Mouse (Mus musculus): Measurements from ENCODE around the gene Gm44502.

DNA sequence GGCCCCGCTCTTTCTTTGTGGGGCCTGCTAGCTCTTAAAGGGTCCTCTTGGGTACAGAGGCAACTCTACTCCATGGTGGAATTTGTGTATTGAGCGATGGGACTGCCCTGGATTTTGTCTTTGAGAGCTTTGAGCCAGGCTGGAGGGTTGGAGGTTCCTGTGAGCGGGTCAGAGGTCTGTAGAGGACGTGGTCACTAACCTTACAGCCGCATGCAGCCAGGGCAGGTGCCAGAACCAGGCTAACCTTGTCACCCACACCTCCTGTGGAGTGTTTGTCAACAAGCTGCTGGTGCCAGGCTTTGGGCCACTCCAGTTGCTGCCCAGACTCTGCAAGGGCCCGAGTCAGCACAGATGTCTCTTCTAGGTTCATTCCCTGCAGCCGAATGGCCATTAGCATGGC lies 53.5 kb downstream of the Gm44502 start:
- TF ChIP-seq EP300 (optimal IDR thresholded peaks at IDR 0.05) (no peak), CTCF (IDR thresholded peaks at IDR 0.05; ENCODE audit: low read depth) (no peak)

All from stomach, postnatal 0 days (tissue).